Mouse (Mus musculus) olfactory bulb, adult 2 months (tissue): ENCODE results near the gene Vim.

Experiments
- CTCF ChIP-seq: fragments of 200-500 bp; IDR thresholded peaks from 2 replicates; pipeline ENCODE4 v1.5.1; 2012; ENCODE audit warnings: low read depth, mild to moderate bottlenecking, low read length, moderate library complexity; ENCODE audit not compliant: insufficient read depth
- POLR2A ChIP-seq: fragments of 200-500 bp; IDR thresholded peaks from 2 replicates; pipeline ENCODE4 v1.6.1; 2012; ENCODE audit warnings: mild to moderate bottlenecking, low read depth, low read length, moderate library complexity; ENCODE audit not compliant: insufficient read depth

- no peak for TF ChIP-seq CTCF
- no peak for TF ChIP-seq POLR2A
Observed at GRCm38 (mm10) chr2:13538258-13538657, 35.5 kb upstream of the Vim start.
